Mouse (Mus musculus) midbrain, embryonic 12.5 days (tissue): Measurements from ENCODE around the gene Gm10799. TPM values are rescaled to one million over a fixed set of nuclear protein-coding genes. Genes with fewer than 3 reads are reported as not detected.
"Not testable (repeated sequence)": the region's sequence is repeated elsewhere in the genome, so short reads cannot be mapped to it uniquely, and the experiment has no call there.

Experiments
- ATAC-seq: fragments of 200-750 bp; cut with Nextera tagmentation; 2 replicates; pipeline ENCODE4 v1.8.0; 2017; ENCODE audit warnings: low read depth, moderate TSS enrichment, moderate library complexity; ENCODE audit not compliant: low FRiP score
- H3K27ac ChIP-seq: fragments of 300-500 bp; sonication (generic); replicated peaks from 2 replicates; pipeline ENCODE4 v1.5.1; 2016; ENCODE audit warnings: mild to moderate bottlenecking
- H3K27me3 ChIP-seq: fragments of 300-500 bp; sonication (generic); 2 replicates; pipeline ENCODE4 v1.6.1; 2016; ENCODE audit warnings: mild to moderate bottlenecking
- H3K36me3 ChIP-seq: fragments of 300-500 bp; sonication (generic); 2 replicates; pipeline ENCODE4 v1.6.1; 2016
- H3K4me1 ChIP-seq: fragments of 300-500 bp; sonication (generic); 2 replicates; pipeline ENCODE4 v1.6.1; 2016
- H3K4me2 ChIP-seq: fragments of 300-500 bp; sonication (generic); replicated peaks from 2 replicates; pipeline ENCODE4 v1.6.1; 2016; ENCODE audit warnings: mild to moderate bottlenecking, moderate library complexity
- H3K4me3 ChIP-seq: fragments of 300-500 bp; sonication (generic); 2 replicates; pipeline ENCODE4 v1.5.1; 2016; ENCODE audit warnings: mild to moderate bottlenecking
- H3K9ac ChIP-seq: fragments of 300-500 bp; sonication (generic); replicated peaks from 2 replicates; pipeline ENCODE4 v1.6.1; 2016; ENCODE audit warnings: mild to moderate bottlenecking, moderate library complexity
- H3K9me3 ChIP-seq: fragments of 300-500 bp; sonication (generic); 2 replicates; pipeline ENCODE4 v1.6.1; 2016; ENCODE audit warnings: mild to moderate bottlenecking
- WGBS: fragments of 180-500 bp; shearing (Covaris S2); methylation state at CpG from one replicate; pipeline ENCODE4 v1.1.7; 2016; 5-methylcytosine and 5-hydroxymethylcytosine counted together
- polyA plus RNA-seq: library from polyadenylated mRNA; unstranded; fragments of >200 nt; fragmentation: Nextera tagmentation; extraction: Ambion mirVana; gene quantifications from 2 replicates; pipeline ENCODE4 v1.2.1, GENCODE M21; 2016

Gm10799 gene
- polyA plus RNA-seq, 1 experiment from 2014 or later: not detected

DNA sequence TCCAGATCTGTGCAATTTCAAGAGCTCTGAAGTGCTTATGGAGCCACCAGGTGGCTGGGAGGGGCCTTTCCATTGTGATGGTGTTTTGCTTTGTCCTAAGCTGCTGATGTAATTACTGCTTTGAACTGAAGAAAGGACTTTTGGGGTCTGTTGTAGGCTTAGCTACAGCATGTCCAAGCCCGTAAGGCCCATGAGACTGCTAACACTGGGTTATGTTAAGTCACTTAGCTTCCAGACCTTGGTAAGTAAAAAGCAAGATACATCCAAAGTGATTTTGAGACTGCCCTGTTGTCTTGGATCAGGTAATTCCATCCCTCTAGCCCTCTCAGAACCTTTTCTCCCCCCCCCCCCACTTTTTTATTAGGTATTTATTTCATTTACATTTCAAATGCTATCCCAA lies 28.4 kb upstream of the Gm10799 start:
- peak overlapping the region; percentile 55 for H3K4me2 ChIP-seq
- not testable (repeated sequence) for H3K27ac ChIP-seq, H3K9me3 ChIP-seq, H3K36me3 ChIP-seq, ATAC-seq, H3K4me3 ChIP-seq, H3K27me3 ChIP-seq, H3K9ac ChIP-seq
- H3K4me1 ChIP-seq: peaks cover 11% of the 10 kb centered on the region
- 41% methylated on average over 1 of the region's 1 CpGs for WGBS

- Histone ChIP-seq H3K4me1 (peaks cover 11% of the 10 kb centered on the region), H3K36me3 (no peaks in the 10 kb centered on the region), H3K27me3 (no peaks in the 10 kb centered on the region), H3K9me3 (no peaks in the 10 kb centered on the region), H3K4me2 (peak overlapping the region; percentile 55), H3K27ac (peak overlapping the region; percentile 74), H3K4me3 (peak overlapping the region; percentile 45), H3K9ac (peak overlapping the region; percentile 57)
- ATAC-seq: no peak
- WGBS: 40% methylated on average over 10 of the region's 10 CpGs
Measured at GRCm38 (mm10) chr2:104096256-104096655, 27.9 kb upstream of the Gm10799 start.

DNA sequence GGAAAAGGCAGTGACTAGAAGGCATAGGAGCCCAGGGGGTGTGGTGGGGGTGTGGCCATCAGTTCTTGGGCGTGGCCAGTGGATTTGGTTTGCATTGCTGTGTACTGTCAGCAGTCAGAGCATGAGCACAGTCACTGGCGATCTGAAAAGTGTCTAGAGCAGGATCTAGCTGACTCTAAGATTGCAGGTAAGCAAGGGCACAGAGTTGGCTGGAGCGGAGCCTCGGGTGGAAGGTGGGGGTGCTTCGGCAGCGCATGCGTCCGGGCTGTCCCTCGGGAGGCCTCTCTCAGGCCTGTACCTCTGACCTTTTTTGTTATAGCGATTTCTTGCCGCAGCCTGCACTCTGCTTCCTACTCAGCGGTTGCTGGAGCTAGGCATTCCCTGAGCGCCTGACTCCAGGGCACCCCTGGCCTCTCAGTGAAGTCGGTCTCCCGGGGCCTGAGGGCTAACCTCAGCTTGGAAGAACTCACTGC lies 27.4 kb upstream of the Gm10799 start, which contains the start of gene Cd59a:
Gene Cd59a (plus strand): TSS at position 61 of the 473 bp plus-strand sequence.
- ATAC-seq: peak; percentile 87
- Histone ChIP-seq H3K27ac (peak within 1 kb of the TSS; percentile 74), H3K4me2 (peak within 1 kb of the TSS; percentile 55)

DNA sequence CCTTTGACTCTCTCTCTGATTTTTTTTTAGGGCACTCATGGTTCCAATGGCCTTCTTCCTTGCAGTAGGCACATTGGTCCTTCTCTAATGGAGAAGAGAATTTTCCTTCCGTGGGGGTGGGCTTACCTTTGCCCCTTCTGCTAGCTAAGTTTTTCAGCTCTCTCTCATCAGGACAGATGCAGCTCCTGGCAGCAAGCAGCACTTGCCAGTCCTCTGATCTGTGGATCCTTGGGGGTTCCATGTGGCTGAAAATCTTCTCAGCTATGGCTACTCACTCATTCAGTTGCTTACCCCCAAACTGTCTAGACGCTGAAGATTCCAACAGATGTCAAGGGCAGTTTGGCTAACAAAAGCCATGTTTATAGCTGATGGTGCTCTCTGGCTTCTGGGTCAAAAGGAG lies 25.0 kb upstream of the Gm10799 start:
- Histone ChIP-seq H3K9me3 (no peaks in the 10 kb centered on the region), H3K4me1 (peaks cover 11% of the 10 kb centered on the region), H3K4me3 (no peak overlapping the region), H3K4me2 (no peak overlapping the region), H3K27ac (no peak overlapping the region), H3K9ac (no peak overlapping the region), H3K27me3 (no peaks in the 10 kb centered on the region), H3K36me3 (no peaks in the 10 kb centered on the region)
- 86% methylated on average over 2 of the region's 2 CpGs for WGBS
- no peak for ATAC-seq

More for the DNA sequence above, 27.4 kb upstream of the Gm10799 start, which contains the start of gene Cd59a:
- Histone ChIP-seq H3K27me3 (no peaks in the 10 kb centered on the region), H3K4me3 (peak within 1 kb of the TSS; percentile 45), H3K36me3 (no peaks in the 10 kb centered on the region), H3K9me3 (no peaks in the 10 kb centered on the region), H3K4me1 (peaks cover 11% of the 10 kb centered on the region), H3K9ac (peak within 1 kb of the TSS; percentile 57)
- WGBS: 5% methylated on average over 15 of the region's 15 CpGs

- H3K4me3 ChIP-seq, ATAC-seq, H3K9me3 ChIP-seq, H3K9ac ChIP-seq, H3K4me2 ChIP-seq, H3K36me3 ChIP-seq, H3K27ac ChIP-seq, H3K4me1 ChIP-seq, H3K27me3 ChIP-seq: not testable (repeated sequence)
- 86% methylated on average over 1 of the region's 1 CpGs for WGBS
Measured at GRCm38 (mm10) chr2:104087562-104087961, 19.2 kb upstream of the Gm10799 start.

- not testable (repeated sequence) for H3K36me3 ChIP-seq, H3K4me2 ChIP-seq, H3K4me1 ChIP-seq, H3K27me3 ChIP-seq, H3K9ac ChIP-seq, H3K4me3 ChIP-seq, H3K9me3 ChIP-seq, H3K27ac ChIP-seq, ATAC-seq
Measured at GRCm38 (mm10) chr2:104084027-104084426, 15.7 kb upstream of the Gm10799 start.

GRCm38 (mm10) chr2:104082474-104082873 lies 14.1 kb upstream of the Gm10799 start:
- no peak for ATAC-seq

DNA sequence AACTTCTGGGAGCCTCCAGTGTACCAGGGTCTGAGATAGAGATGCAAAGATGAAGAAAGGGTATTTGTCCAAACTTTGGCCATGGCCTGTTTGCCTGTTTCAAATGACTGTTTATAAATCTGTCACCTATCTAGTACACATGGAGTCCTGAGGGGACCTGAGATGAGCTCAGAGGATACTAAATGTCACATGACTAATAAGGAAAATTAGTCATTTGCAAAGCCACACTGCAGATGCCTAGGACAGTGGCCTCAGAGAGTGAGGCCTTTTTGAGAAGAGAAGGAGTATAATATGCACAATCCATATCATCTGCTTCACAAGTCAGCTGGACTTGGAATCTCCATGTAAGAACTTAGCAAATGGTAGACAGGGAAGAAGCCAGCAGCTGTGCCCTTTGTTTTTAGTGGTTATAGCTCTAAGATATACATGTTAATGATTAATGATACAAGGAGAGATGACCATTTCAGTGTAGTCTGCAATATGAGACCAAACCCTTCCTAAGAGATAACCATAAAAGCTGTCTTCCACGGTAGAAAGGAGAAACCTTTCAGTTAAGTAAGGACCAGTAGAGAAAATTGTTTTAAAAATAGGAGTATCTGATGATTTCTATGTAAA lies 13.2 kb upstream of the Gm10799 start:
- not testable (repeated sequence) for H3K4me2 ChIP-seq, ATAC-seq, H3K27me3 ChIP-seq, H3K9ac ChIP-seq, H3K36me3 ChIP-seq, H3K4me3 ChIP-seq, H3K9me3 ChIP-seq, H3K27ac ChIP-seq, H3K4me1 ChIP-seq
- WGBS: no CpG with 5 or more reads among the region's 1 CpGs

More at GRCm38 (mm10) chr2:104082474-104082873, 14.1 kb upstream of the Gm10799 start:
- no peak overlapping the region; the same call in 1 of the 2 replicates for H3K9ac ChIP-seq
- H3K36me3 ChIP-seq: no peaks in the 10 kb centered on the region
- no peak overlapping the region for H3K4me2 ChIP-seq
- no peak overlapping the region for H3K4me3 ChIP-seq
- H3K4me1 ChIP-seq: no peaks in the 10 kb centered on the region
- H3K27ac ChIP-seq: no peak overlapping the region
- H3K9me3 ChIP-seq: no peaks in the 10 kb centered on the region
- no peaks in the 10 kb centered on the region for H3K27me3 ChIP-seq

DNA sequence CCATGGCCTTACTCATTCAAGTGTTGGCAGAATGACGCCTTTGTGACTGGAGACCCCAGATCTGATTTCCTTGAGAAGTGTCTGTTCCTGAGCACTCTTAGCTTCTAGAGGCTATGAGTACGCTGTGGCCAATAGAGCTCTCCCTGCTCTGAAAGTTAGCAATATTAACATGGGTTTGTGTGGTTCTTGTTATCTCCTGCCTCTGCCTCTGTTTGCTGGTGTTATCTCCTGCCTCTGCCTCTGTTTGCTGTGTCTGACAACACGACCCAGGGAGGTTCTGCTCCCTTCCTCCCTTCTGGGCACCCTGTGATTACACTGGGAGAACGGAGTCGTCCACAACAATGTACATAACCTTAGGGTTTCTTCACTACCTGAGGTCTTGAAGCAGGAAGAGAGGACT lies 9.9 kb upstream of the Gm10799 start:
- not testable (repeated sequence) for H3K36me3 ChIP-seq, H3K9ac ChIP-seq, H3K4me3 ChIP-seq, ATAC-seq, H3K27ac ChIP-seq, H3K4me2 ChIP-seq, H3K4me1 ChIP-seq, H3K27me3 ChIP-seq, H3K9me3 ChIP-seq
- WGBS: 76% methylated on average over 5 of the region's 5 CpGs

GRCm38 (mm10) chr2:104069704-104070185 lies 1.4 kb upstream of the Gm10799 start, which contains the start of gene Cd59b:
TSS of gene Cd59b (plus strand) at chr2:104069849.
- peak within 1 kb of the TSS; percentile 40 for H3K4me3 ChIP-seq
- H3K27me3 ChIP-seq: no peaks in the 10 kb centered on the region
- WGBS: 10% methylated on average over 13 of the region's 13 CpGs
- H3K4me2 ChIP-seq: peak within 1 kb of the TSS; percentile 56
- H3K9me3 ChIP-seq: no peaks in the 10 kb centered on the region
- H3K27ac ChIP-seq: no peak within 1 kb of the TSS
- ATAC-seq: peak; percentile 88
- H3K9ac ChIP-seq: 0 out of 2 replicates have a peak within 1 kb of the TSS, but pooled peaks have one; percentile 28
- H3K36me3 ChIP-seq: no peaks in the 10 kb centered on the region
- peaks cover 6% of the 10 kb centered on the region; the same call in 1 of the 2 replicates for H3K4me1 ChIP-seq

- not testable (repeated sequence) for H3K27me3 ChIP-seq, H3K9ac ChIP-seq, H3K4me1 ChIP-seq, H3K4me2 ChIP-seq, H3K27ac ChIP-seq, ATAC-seq, H3K4me3 ChIP-seq, H3K9me3 ChIP-seq
- WGBS: 89% methylated on average over 5 of the region's 6 CpGs
- H3K36me3 ChIP-seq: peaks cover 10% of the 10 kb centered on the region; the same call in 1 of the 2 replicates
Measured at GRCm38 (mm10) chr2:104065526-104065925, 2.8 kb downstream of the Gm10799 start, which contains the start of gene Gm10912. TSS of gene Gm10912 (plus strand) at chr2:104065826.

DNA sequence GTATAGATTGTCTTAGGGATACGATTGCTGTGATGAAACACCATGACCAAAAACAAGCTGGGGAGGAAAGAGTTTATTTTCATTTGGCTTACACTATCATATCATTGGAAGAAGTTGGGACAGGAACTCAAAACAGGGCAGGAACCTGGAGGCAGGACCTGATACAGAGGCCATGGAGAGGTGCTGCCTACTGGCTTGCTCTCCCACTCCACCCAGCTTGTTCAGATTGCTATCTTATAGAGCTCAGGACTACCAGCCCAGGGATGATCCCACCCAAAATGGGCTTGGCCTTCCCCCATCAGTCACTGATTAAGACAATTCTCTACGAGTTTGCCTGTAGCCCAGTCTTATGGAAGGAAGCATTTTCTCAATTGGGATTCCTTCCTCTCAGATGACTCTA lies 4.2 kb downstream of the Gm10799 start:
- 88% methylated on average over 2 of the region's 2 CpGs for WGBS
- Histone ChIP-seq H3K27me3 (no peaks in the 10 kb centered on the region), H3K4me2 (no peak overlapping the region), H3K27ac (no peak overlapping the region), H3K9ac (no peak overlapping the region), H3K9me3 (no peaks in the 10 kb centered on the region), H3K4me1 (no peaks in the 10 kb centered on the region), H3K36me3 (peaks cover 17% of the 10 kb centered on the region), H3K4me3 (no peak overlapping the region)
- ATAC-seq: no peak
